Mouse (Mus musculus) ES-E14 (cell line): ENCODE measurements at regions not wholly inside any gene's neighbourhood (a gene's known extent, or its start where the extent isn't known, plus 50 kb on each side); places are given as distances from the start of the nearest gene placed in this dataset.

ENCODE experiments used
- CHD2 ChIP-seq: IDR thresholded peaks from 2 replicates; pipeline ENCODE4 v1.6.1; 2014; ENCODE audit warnings: mild to moderate bottlenecking, low read depth, low read length, inconsistent platforms
- HCFC1 ChIP-seq: IDR thresholded peaks from 2 replicates; pipeline ENCODE4 v1.6.1; 2012; ENCODE audit warnings: low read length, inconsistent platforms, borderline replicate concordance; ENCODE audit not compliant: insufficient read depth
- MAFK ChIP-seq: IDR thresholded peaks from 2 replicates; pipeline ENCODE4 v1.6.1; 2014; ENCODE audit warnings: mild to moderate bottlenecking, low read depth, low read length, inconsistent platforms; ENCODE audit not compliant: insufficient read depth
- ZC3H11A ChIP-seq: IDR thresholded peaks from 2 replicates; pipeline ENCODE4 v1.6.1; 2012; ENCODE audit warnings: low read depth, mild to moderate bottlenecking, inconsistent platforms, low read length, borderline replicate concordance
- ZNF384 ChIP-seq: IDR thresholded peaks from 2 replicates; pipeline ENCODE4 v1.6.1; 2012; ENCODE audit warnings: low read depth, low read length, inconsistent platforms

DNA sequence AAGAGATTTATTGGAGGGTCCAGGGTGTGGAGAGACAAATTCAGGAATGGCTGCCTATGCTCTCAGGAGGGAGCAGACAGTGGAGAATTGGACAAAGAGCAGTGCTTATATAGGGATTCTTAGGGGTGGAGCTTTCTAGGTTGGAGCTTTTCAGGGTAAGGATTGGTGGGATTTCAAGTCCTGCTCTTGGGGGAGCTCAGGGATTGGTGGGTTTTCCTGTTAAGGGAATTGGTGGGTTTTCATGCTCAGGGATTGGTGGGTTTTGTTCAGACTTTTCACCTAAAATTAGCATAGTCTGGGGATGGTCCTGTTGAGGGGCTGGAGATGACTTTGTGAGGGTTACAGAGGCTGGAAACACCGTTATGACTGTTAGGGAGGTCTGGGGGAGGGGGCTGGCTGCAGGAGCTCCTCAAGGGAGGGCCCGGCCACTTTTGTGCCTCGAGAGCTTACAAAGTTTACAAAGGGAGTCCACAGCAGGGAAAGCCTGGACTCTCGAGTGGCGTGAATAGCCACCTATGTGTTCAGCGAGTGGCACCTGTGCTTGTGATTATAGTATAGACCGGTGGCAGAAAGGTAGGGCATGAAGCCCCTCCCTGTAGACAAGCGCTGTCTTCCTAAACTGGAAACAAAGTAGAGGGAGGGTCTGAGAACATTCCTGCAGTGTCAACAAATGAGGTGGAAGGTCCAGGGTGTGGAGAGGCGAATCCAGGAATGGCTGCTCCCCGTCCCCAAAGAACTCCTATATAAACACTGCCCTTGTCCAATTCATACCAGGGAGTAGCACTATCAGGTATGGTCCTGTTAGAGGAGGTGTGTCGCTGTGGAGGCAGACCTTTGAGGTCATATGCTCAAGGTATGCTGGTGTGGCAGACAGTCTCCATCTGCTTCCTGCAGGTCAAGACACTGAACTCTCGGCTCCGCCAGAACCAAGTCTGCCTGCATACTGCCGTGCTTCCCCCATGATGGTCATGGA is 278.1 kb upstream of the Zfp64 start:
- TF ChIP-seq CHD2 (no peak), ZC3H11A (no peak), MAFK (no peak), ZNF384 (no peak), HCFC1 (no peak)
